Mouse (Mus musculus) E14TG2a.4 (cell line): ENCODE measurements around the gene Slc4a11.

ENCODE experiments used
- CTCF ChIP-seq: conservative IDR thresholded peaks from 2 replicates; pipeline ENCODE4 v1.5.1; 2014; ENCODE audit warnings: low read length
- POU5F1 ChIP-seq: IDR thresholded peaks from 2 replicates; pipeline ENCODE4 v1.6.1; 2014; ENCODE audit warnings: low read length, borderline replicate concordance

DNA sequence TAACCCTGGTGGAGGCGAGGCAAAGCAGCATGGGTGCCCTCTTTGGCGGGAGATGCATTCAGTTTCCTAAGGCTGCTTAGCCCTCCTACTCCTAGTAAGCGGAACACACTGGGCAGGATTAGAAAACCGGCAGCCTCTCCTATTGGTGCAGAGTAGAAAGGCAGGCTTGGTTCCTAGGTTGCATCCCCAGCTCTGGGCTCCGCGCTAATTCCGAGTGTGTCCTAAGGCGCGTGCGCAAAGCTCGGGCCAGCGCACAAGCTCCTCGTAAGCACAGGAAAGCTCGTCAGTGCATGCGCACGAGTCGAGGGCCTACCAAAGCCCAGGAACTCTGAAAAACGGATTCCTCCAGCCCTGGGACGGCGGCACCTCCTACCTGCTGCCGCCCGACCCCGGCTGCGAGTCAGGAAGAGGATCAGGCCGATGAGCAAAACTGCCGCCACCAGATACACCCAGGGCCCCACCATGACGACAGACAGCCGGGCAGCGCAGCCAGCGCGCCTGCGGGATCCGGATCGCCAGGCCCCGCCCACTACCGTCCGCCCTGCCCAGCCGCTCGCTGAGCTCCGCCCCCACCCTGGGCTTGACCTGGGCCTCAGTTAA, 33.1 kb downstream of the Slc4a11 start, which contains the start of gene Ddrgk1:
- TF ChIP-seq CTCF (no peak), POU5F1 (no peak)
